Mouse (Mus musculus): ENCODE measurements at regions not wholly inside any gene's neighbourhood (a gene's known extent, or its start where the extent isn't known, plus 50 kb on each side); places are given as distances from the start of the nearest gene placed in this dataset.
"Not testable (repeated sequence)": the region's sequence is repeated elsewhere in the genome, so short reads cannot be mapped to it uniquely, and the experiment has no call there.

GRCm38 (mm10) chrX:135112109-135112508, 65.3 kb downstream of the Gm15023 start:
- H3K9me3 ChIP-seq (ENCODE audit: control insufficient read depth, low read length); H3K9ac ChIP-seq (ENCODE audit: low read depth, low read length); H3K27ac ChIP-seq (replicated peaks; ENCODE audit: low read depth, low read length); H3K4me3 ChIP-seq (ENCODE audit: low read depth, low read length); H3K4me1 ChIP-seq (ENCODE audit: control insufficient read depth, insufficient read depth, low read length); H3K36me3 ChIP-seq (ENCODE audit: control insufficient read depth, insufficient read depth, low read length); ATAC-seq (ENCODE audit: low read depth); H3K4me2 ChIP-seq (ENCODE audit: low read depth, low read length); H3K27me3 ChIP-seq (replicated peaks; ENCODE audit: control insufficient read depth, insufficient read depth, low read length); DNase-seq (ENCODE audit: low spot score): not testable (repeated sequence)
- WGBS: 31% methylated on average over 4 of the region's 7 CpGs

GRCm38 (mm10) chrX:135110866-135111265, 66.6 kb downstream of the Gm15023 start:
- not testable (repeated sequence) for H3K36me3 ChIP-seq (ENCODE audit: control insufficient read depth, insufficient read depth, low read length); H3K4me3 ChIP-seq (ENCODE audit: low read depth, low read length); H3K27ac ChIP-seq (replicated peaks; ENCODE audit: low read depth, low read length); H3K9me3 ChIP-seq (ENCODE audit: control insufficient read depth, low read length); H3K9ac ChIP-seq (ENCODE audit: low read depth, low read length); H3K4me1 ChIP-seq (ENCODE audit: control insufficient read depth, insufficient read depth, low read length); H3K27me3 ChIP-seq (replicated peaks; ENCODE audit: control insufficient read depth, insufficient read depth, low read length); H3K4me2 ChIP-seq (ENCODE audit: low read depth, low read length); ATAC-seq (ENCODE audit: low read depth)
- 22% methylated on average over 4 of the region's 4 CpGs for WGBS
- DNase-seq (ENCODE audit: low spot score): peak; percentile 32

- Histone ChIP-seq H3K27ac (replicated peaks; ENCODE audit: low read depth, low read length) (no peak overlapping the region), H3K4me3 (ENCODE audit: low read depth, low read length) (no peak overlapping the region)
- DNase-seq (ENCODE audit: low spot score): peak; percentile 41
Observed at GRCm38 (mm10) chrX:135101594-135101993, 75.8 kb downstream of the Gm15023 start.

GRCm38 (mm10) chrX:135098101-135098500, 79.3 kb downstream of the Gm15023 start:
- Histone ChIP-seq H3K4me2 (ENCODE audit: low read depth, low read length) (no peak overlapping the region), H3K27me3 (replicated peaks; ENCODE audit: control insufficient read depth, insufficient read depth, low read length) (no peaks in the 10 kb centered on the region; the same call in 1 of the 2 replicates), H3K4me3 (ENCODE audit: low read depth, low read length) (no peak overlapping the region), H3K4me1 (ENCODE audit: control insufficient read depth, insufficient read depth, low read length) (no peaks in the 10 kb centered on the region), H3K9ac (ENCODE audit: low read depth, low read length) (no peak overlapping the region), H3K27ac (replicated peaks; ENCODE audit: low read depth, low read length) (no peak overlapping the region), H3K36me3 (ENCODE audit: control insufficient read depth, insufficient read depth, low read length) (no peaks in the 10 kb centered on the region), H3K9me3 (ENCODE audit: control insufficient read depth, low read length) (no peaks in the 10 kb centered on the region)
- ATAC-seq (ENCODE audit: low read depth): no peak
- no peak for DNase-seq (ENCODE audit: low spot score)

More at GRCm38 (mm10) chrX:135101594-135101993, 75.8 kb downstream of the Gm15023 start:
- Histone ChIP-seq H3K4me1 (ENCODE audit: control insufficient read depth, insufficient read depth, low read length) (no peaks in the 10 kb centered on the region), H3K9ac (ENCODE audit: low read depth, low read length) (no peak overlapping the region), H3K36me3 (ENCODE audit: control insufficient read depth, insufficient read depth, low read length) (no peaks in the 10 kb centered on the region), H3K9me3 (ENCODE audit: control insufficient read depth, low read length) (no peaks in the 10 kb centered on the region), H3K27me3 (replicated peaks; ENCODE audit: control insufficient read depth, insufficient read depth, low read length) (no peaks in the 10 kb centered on the region; the same call in 1 of the 2 replicates), H3K4me2 (ENCODE audit: low read depth, low read length) (no peak overlapping the region)
- ATAC-seq (ENCODE audit: low read depth): no peak
- WGBS: 44% methylated on average over 2 of the region's 3 CpGs

GRCm38 (mm10) chrX:135096206-135096605, 81.2 kb downstream of the Gm15023 start:
- Histone ChIP-seq H3K9ac (ENCODE audit: low read depth, low read length) (no peak overlapping the region), H3K4me1 (ENCODE audit: control insufficient read depth, insufficient read depth, low read length) (no peaks in the 10 kb centered on the region), H3K9me3 (ENCODE audit: control insufficient read depth, low read length) (no peaks in the 10 kb centered on the region), H3K4me3 (ENCODE audit: low read depth, low read length) (no peak overlapping the region), H3K27me3 (replicated peaks; ENCODE audit: control insufficient read depth, insufficient read depth, low read length) (no peaks in the 10 kb centered on the region; the same call in 1 of the 2 replicates), H3K27ac (replicated peaks; ENCODE audit: low read depth, low read length) (no peak overlapping the region), H3K36me3 (ENCODE audit: control insufficient read depth, insufficient read depth, low read length) (no peaks in the 10 kb centered on the region), H3K4me2 (ENCODE audit: low read depth, low read length) (no peak overlapping the region)
- DNase-seq (ENCODE audit: low spot score) (no peak), ATAC-seq (ENCODE audit: low read depth) (no peak)
- 53% methylated on average over 3 of the region's 3 CpGs for WGBS

GRCm38 (mm10) chrX:135091074-135091473, 82.1 kb upstream of the Zmat1 start:
- WGBS: 8% methylated on average over 1 of the region's 3 CpGs
- H3K9me3 ChIP-seq (ENCODE audit: control insufficient read depth, low read length); H3K4me3 ChIP-seq (ENCODE audit: low read depth, low read length); H3K4me1 ChIP-seq (ENCODE audit: control insufficient read depth, insufficient read depth, low read length); DNase-seq (ENCODE audit: low spot score); H3K36me3 ChIP-seq (ENCODE audit: control insufficient read depth, insufficient read depth, low read length); ATAC-seq (ENCODE audit: low read depth); H3K27me3 ChIP-seq (replicated peaks; ENCODE audit: control insufficient read depth, insufficient read depth, low read length); H3K9ac ChIP-seq (ENCODE audit: low read depth, low read length); H3K27ac ChIP-seq (replicated peaks; ENCODE audit: low read depth, low read length); H3K4me2 ChIP-seq (ENCODE audit: low read depth, low read length): not testable (repeated sequence)

- H3K4me2 ChIP-seq (ENCODE audit: low read depth, low read length); ATAC-seq (ENCODE audit: low read depth); H3K9me3 ChIP-seq (ENCODE audit: control insufficient read depth, low read length); H3K27me3 ChIP-seq (replicated peaks; ENCODE audit: control insufficient read depth, insufficient read depth, low read length); DNase-seq (ENCODE audit: low spot score); H3K36me3 ChIP-seq (ENCODE audit: control insufficient read depth, insufficient read depth, low read length); H3K27ac ChIP-seq (replicated peaks; ENCODE audit: low read depth, low read length); H3K4me3 ChIP-seq (ENCODE audit: low read depth, low read length); H3K9ac ChIP-seq (ENCODE audit: low read depth, low read length); H3K4me1 ChIP-seq (ENCODE audit: control insufficient read depth, insufficient read depth, low read length): not testable (repeated sequence)
- WGBS: 34% methylated on average over 5 of the region's 7 CpGs
Observed at GRCm38 (mm10) chrX:135087068-135087579, 78.1 kb upstream of the Zmat1 start.

- H3K9ac ChIP-seq (ENCODE audit: low read depth, low read length); H3K4me1 ChIP-seq (ENCODE audit: control insufficient read depth, insufficient read depth, low read length); H3K27ac ChIP-seq (replicated peaks; ENCODE audit: low read depth, low read length); H3K9me3 ChIP-seq (ENCODE audit: control insufficient read depth, low read length); H3K4me2 ChIP-seq (ENCODE audit: low read depth, low read length); H3K36me3 ChIP-seq (ENCODE audit: control insufficient read depth, insufficient read depth, low read length); ATAC-seq (ENCODE audit: low read depth); DNase-seq (ENCODE audit: low spot score); H3K4me3 ChIP-seq (ENCODE audit: low read depth, low read length); H3K27me3 ChIP-seq (replicated peaks; ENCODE audit: control insufficient read depth, insufficient read depth, low read length): not testable (repeated sequence)
- WGBS: 42% methylated on average over 3 of the region's 9 CpGs
Observed at GRCm38 (mm10) chrX:135086564-135086963, 77.6 kb upstream of the Zmat1 start.

GRCm38 (mm10) chrX:135085770-135086553, 77.0 kb upstream of the Zmat1 start:
- WGBS: 71% methylated on average over 14 of the region's 14 CpGs

More at GRCm38 (mm10) chrX:135085770-135086553, 77.0 kb upstream of the Zmat1 start:
- not testable (repeated sequence) for H3K36me3 ChIP-seq (ENCODE audit: control insufficient read depth, insufficient read depth, low read length); ATAC-seq (ENCODE audit: low read depth); H3K27me3 ChIP-seq (replicated peaks; ENCODE audit: control insufficient read depth, insufficient read depth, low read length); H3K4me2 ChIP-seq (ENCODE audit: low read depth, low read length); H3K9ac ChIP-seq (ENCODE audit: low read depth, low read length); H3K4me3 ChIP-seq (ENCODE audit: low read depth, low read length); H3K9me3 ChIP-seq (ENCODE audit: control insufficient read depth, low read length); H3K27ac ChIP-seq (replicated peaks; ENCODE audit: low read depth, low read length); H3K4me1 ChIP-seq (ENCODE audit: control insufficient read depth, insufficient read depth, low read length); DNase-seq (ENCODE audit: low spot score)
